Mouse (Mus musculus) myocyte (in vitro differentiated cells): ENCODE data around the gene Vps26c. TPM values are rescaled to one million over a fixed set of nuclear protein-coding genes. Genes with fewer than 3 reads are reported as not detected.
A peak's percentile ranks its signal among the peaks of the same experiment; 100 is the strongest.

Source experiments
- H3K27me3 ChIP-seq: one replicate; pipeline ENCODE4 v1.6.1; 2011; ENCODE audit not compliant: control insufficient read depth, insufficient read depth, insufficient read length
- H3K36me3 ChIP-seq: one replicate; pipeline ENCODE4 v1.6.1; 2011; ENCODE audit not compliant: control insufficient read depth, insufficient read depth
- H3K4me2 ChIP-seq: one replicate; pipeline ENCODE4 v1.6.1; 2011; ENCODE audit warnings: low read depth, control low read depth
- H3K4me3 ChIP-seq: one replicate; pipeline ENCODE4 v1.5.1; 2011; ENCODE audit warnings: mild to moderate bottlenecking, control low read depth, moderate library complexity
- H3K79me2 ChIP-seq: one replicate; pipeline ENCODE4 v1.6.1; 2011; ENCODE audit not compliant: control insufficient read depth, insufficient read depth
- H3ac ChIP-seq: one replicate; pipeline ENCODE4 v1.6.1; 2011; ENCODE audit not compliant: control insufficient read depth, insufficient read length
- CEBPB ChIP-seq: IDR thresholded peaks from 2 replicates; pipeline ENCODE4 v1.6.1; 2011; ENCODE audit warnings: mild to moderate bottlenecking, moderate library complexity; ENCODE audit not compliant: poor library complexity, insufficient read depth, severe bottlenecking
- E2F4 ChIP-seq: IDR thresholded peaks from one replicate; pipeline ENCODE4 v1.6.1; 2011; ENCODE audit warnings: mild to moderate bottlenecking, control low read depth, moderate library complexity; ENCODE audit not compliant: insufficient read depth
- MAX ChIP-seq: IDR thresholded peaks from one replicate; pipeline ENCODE4 v1.6.1; 2011; ENCODE audit warnings: low read depth, mild to moderate bottlenecking, control low read depth
- MYOD1 ChIP-seq, 3 experiments: IDR thresholded peaks; one replicate each; pipeline ENCODE4 v1.6.1; 2011; ENCODE audit warnings: control low read depth in 2 of 3, low read depth in 2 of 3, mild to moderate bottlenecking in 2 of 3, moderate library complexity in 1 of 3; ENCODE audit not compliant: insufficient read length in 2 of 3, control insufficient read depth in 1 of 3
- MYOG ChIP-seq, 3 experiments: IDR thresholded peaks; one replicate each; pipeline ENCODE4 v1.6.1; 2011; ENCODE audit warnings: control low read depth in 2 of 3, low read depth in 2 of 3, mild to moderate bottlenecking in 2 of 3; ENCODE audit not compliant: insufficient read length in 2 of 3, control insufficient read depth in 1 of 3, insufficient read depth in 1 of 3
- POLR2A ChIP-seq: IDR thresholded peaks from one replicate; pipeline ENCODE4 v1.6.1; 2011; ENCODE audit warnings: low read depth, mild to moderate bottlenecking, control low read depth, moderate library complexity; ENCODE audit not compliant: insufficient read length
- POLR2AphosphoS2 ChIP-seq: IDR thresholded peaks from one replicate; pipeline ENCODE4 v1.6.1; 2011; ENCODE audit warnings: low read depth, control low read depth; ENCODE audit not compliant: insufficient read length
- REST ChIP-seq: IDR thresholded peaks from one replicate; pipeline ENCODE4 v1.6.1; 2011; ENCODE audit warnings: mild to moderate bottlenecking, control low read depth, moderate library complexity; ENCODE audit not compliant: insufficient read depth, insufficient read length
- SRF ChIP-seq: IDR thresholded peaks from one replicate; pipeline ENCODE4 v1.6.1; 2011; ENCODE audit warnings: low read depth; ENCODE audit not compliant: control insufficient read depth, insufficient read length
- TCF12 ChIP-seq: IDR thresholded peaks from one replicate; pipeline ENCODE4 v1.6.1; 2011; ENCODE audit warnings: mild to moderate bottlenecking, control low read depth; ENCODE audit not compliant: poor library complexity, insufficient read depth, severe bottlenecking
- TCF3 ChIP-seq: IDR thresholded peaks from one replicate; pipeline ENCODE4 v1.6.1; 2011; ENCODE audit warnings: low read depth, control low read depth; ENCODE audit not compliant: insufficient read length
- USF1 ChIP-seq: IDR thresholded peaks from one replicate; pipeline ENCODE4 v1.6.1; 2011; ENCODE audit warnings: low read depth, mild to moderate bottlenecking, control low read depth, moderate library complexity
- polyA plus RNA-seq: library from polyadenylated mRNA; unstranded; fragments of >200 nt; fragmentation: generic; extraction: Trizol; gene quantifications from one replicate; pipeline ENCODE4 v1.2.1, GENCODE M21; 2012; ENCODE audit warnings: missing spikeins

Vps26c gene
- polyA plus RNA-seq, 1 experiment: 58.3 TPM

DNA sequence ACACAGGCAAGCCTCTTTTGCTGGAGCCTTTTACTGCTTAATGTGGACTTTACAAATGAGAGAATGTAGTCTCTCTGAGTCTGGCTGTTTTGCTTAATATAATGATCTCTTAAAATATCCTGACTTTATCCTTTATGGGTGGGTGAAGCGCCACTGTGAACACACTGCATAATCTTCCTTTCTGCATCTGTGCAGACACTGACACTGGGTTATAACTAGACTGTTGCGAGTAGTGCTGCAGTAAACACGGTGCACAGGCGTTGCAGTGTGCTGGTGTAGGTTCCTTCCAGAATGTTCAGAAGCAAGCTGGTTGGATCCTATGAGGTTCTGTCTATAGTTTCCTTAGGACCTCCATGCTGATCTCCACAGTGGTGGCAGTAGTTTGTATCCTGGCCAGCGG, 37.3 kb downstream of the Vps26c start:
- Histone ChIP-seq H3K4me2 (no peak overlapping the region), H3K79me2 (no peaks in the 10 kb centered on the region), H3K4me3 (no peak overlapping the region), H3K27me3 (no peaks in the 10 kb centered on the region), H3ac (no peak overlapping the region), H3K36me3 (no peaks in the 10 kb centered on the region)
- TF ChIP-seq REST (no peak), TCF12 (no peak), MYOG (IDR thresholded peaks at IDR 0.05; ENCODE audit: control insufficient read depth in 1 of 3, insufficient read depth in 1 of 3, insufficient read length in 2 of 3, low read depth in 2 of 3) (no peak), MYOD1 (IDR thresholded peaks at IDR 0.05; ENCODE audit: control insufficient read depth in 1 of 3, insufficient read length in 2 of 3, low read depth in 2 of 3) (no peak), TCF3 (no peak), CEBPB (no peak), MAX (no peak)

- Histone ChIP-seq H3K4me3 (no peak overlapping the region), H3K79me2 (no peaks in the 10 kb centered on the region), H3K27me3 (no peaks in the 10 kb centered on the region), H3ac (no peak overlapping the region), H3K36me3 (no peaks in the 10 kb centered on the region), H3K4me2 (peak overlapping the region; percentile 58)
- TF ChIP-seq USF1 (no peak), TCF3 (no peak), SRF (no peak), MYOD1 (IDR thresholded peaks at IDR 0.05; ENCODE audit: control insufficient read depth in 1 of 3, insufficient read length in 2 of 3, low read depth in 2 of 3) (no peak), TCF12 (no peak), MYOG (IDR thresholded peaks at IDR 0.05; ENCODE audit: control insufficient read depth in 1 of 3, insufficient read depth in 1 of 3, insufficient read length in 2 of 3, low read depth in 2 of 3) (no peak), MAX (no peak), REST (no peak), POLR2AphosphoS2 (no peak), CEBPB (no peak), POLR2A (no peak), E2F4 (no peak)
These were observed 39.3 kb downstream of the Vps26c start for GRCm38 (mm10) chr16:94487341-94487740.

DNA sequence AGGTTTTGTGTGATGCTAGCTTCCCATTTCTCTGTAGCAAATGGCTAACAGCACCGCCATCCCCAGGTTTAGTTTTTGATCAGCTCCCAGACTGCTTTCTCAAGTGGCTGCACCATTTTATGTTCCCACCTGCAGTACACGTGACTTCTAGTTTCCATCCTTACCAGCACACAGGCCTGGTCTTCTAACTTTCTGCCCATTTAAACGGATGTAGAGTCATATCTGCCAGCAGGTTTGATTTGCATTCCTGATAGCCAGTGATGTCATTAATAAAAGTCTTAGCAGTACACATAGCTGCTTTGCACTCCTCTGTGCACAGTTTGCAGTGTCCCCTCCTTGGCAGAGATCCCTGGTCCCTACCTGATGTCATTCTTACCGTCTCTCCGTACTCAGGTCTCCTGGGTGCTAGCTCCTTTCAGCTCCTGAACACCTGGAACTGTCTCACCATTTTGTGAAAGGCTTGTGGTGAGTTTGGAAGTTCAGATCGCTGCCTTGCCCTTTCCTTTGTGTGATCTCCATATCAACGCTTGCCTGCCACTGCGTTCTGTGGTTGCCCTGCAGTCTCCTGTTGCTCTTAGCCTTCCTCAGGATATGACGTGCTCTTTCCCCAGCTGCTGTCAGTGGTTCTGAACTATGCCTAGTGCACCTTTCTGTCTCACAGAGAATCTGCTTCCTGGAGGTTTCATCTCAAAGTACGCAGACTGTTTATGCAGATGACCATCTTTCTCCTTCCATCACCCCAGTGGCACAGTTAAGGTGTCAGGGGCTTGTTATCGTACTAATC, 41.7 kb downstream of the Vps26c start:
- Histone ChIP-seq H3K27me3 (no peaks in the 10 kb centered on the region), H3K36me3 (no peaks in the 10 kb centered on the region)
- TF ChIP-seq USF1 (no peak), SRF (no peak), MYOG (IDR thresholded peaks at IDR 0.05; ENCODE audit: control insufficient read depth in 1 of 3, insufficient read depth in 1 of 3, insufficient read length in 2 of 3, low read depth in 2 of 3) (no peak), POLR2AphosphoS2 (no peak), CEBPB (no peak), TCF3 (no peak), POLR2A (no peak), TCF12 (no peak), E2F4 (no peak)

GRCm38 (mm10) chr16:94473086-94473822, 53.4 kb downstream of the Vps26c start:
- H3K4me3 ChIP-seq: no peak overlapping the region
- H3K36me3 ChIP-seq: no peaks in the 10 kb centered on the region
- peak overlapping the region; percentile 51 for H3K4me2 ChIP-seq
- H3K79me2 ChIP-seq: no peaks in the 10 kb centered on the region
- no peaks in the 10 kb centered on the region for H3K27me3 ChIP-seq
- H3ac ChIP-seq: no peak overlapping the region
- TF ChIP-seq TCF12: no peak
- TF ChIP-seq REST: no peak
- TF ChIP-seq MYOG (IDR thresholded peaks at IDR 0.05; ENCODE audit: control insufficient read depth in 1 of 3, insufficient read depth in 1 of 3, insufficient read length in 2 of 3, low read depth in 2 of 3): no peak
- TF ChIP-seq POLR2AphosphoS2: peak; percentile 50
- no peak for TF ChIP-seq CEBPB
- TF ChIP-seq POLR2A: no peak
- no peak for TF ChIP-seq USF1
- TF ChIP-seq TCF3: no peak

More for the DNA sequence above, 41.7 kb downstream of the Vps26c start:
- no peak overlapping the region for H3K4me3 ChIP-seq
- no peak overlapping the region for H3ac ChIP-seq
- no peaks in the 10 kb centered on the region for H3K79me2 ChIP-seq
- no peak overlapping the region for H3K4me2 ChIP-seq

GRCm38 (mm10) chr16:94472515-94472951, 54.1 kb downstream of the Vps26c start:
- Histone ChIP-seq H3ac (no peak overlapping the region), H3K4me2 (peak overlapping the region; percentile 51), H3K36me3 (no peaks in the 10 kb centered on the region), H3K79me2 (no peaks in the 10 kb centered on the region), H3K27me3 (no peaks in the 10 kb centered on the region), H3K4me3 (no peak overlapping the region)
- TF ChIP-seq MYOD1 (IDR thresholded peaks at IDR 0.05; ENCODE audit: control insufficient read depth in 1 of 3, insufficient read length in 2 of 3, low read depth in 2 of 3): peak in 2 of 3 experiments; percentile 50 to 66
- peak; percentile 40 for TF ChIP-seq POLR2AphosphoS2
- TF ChIP-seq MYOG (IDR thresholded peaks at IDR 0.05; ENCODE audit: control insufficient read depth in 1 of 3, insufficient read depth in 1 of 3, insufficient read length in 2 of 3, low read depth in 2 of 3): peak in 2 of 3 experiments; percentile 60 to 77
- TF ChIP-seq REST: no peak
